Mouse (Mus musculus) myocyte (in vitro differentiated cells): Measurements from ENCODE around the gene D11Wsu47e.

ENCODE experiments used
- MAX ChIP-seq: IDR thresholded peaks from one replicate; pipeline ENCODE4 v1.6.1; 2011; ENCODE audit warnings: low read depth, mild to moderate bottlenecking, control low read depth
- MYOD1 ChIP-seq, 3 experiments: IDR thresholded peaks; one replicate each; pipeline ENCODE4 v1.6.1; 2011; ENCODE audit warnings: control low read depth in 2 of 3, low read depth in 2 of 3, mild to moderate bottlenecking in 2 of 3, moderate library complexity in 1 of 3; ENCODE audit not compliant: insufficient read length in 2 of 3, control insufficient read depth in 1 of 3
- MYOG ChIP-seq, 3 experiments: IDR thresholded peaks; one replicate each; pipeline ENCODE4 v1.6.1; 2011; ENCODE audit warnings: control low read depth in 2 of 3, low read depth in 2 of 3, mild to moderate bottlenecking in 2 of 3; ENCODE audit not compliant: insufficient read length in 2 of 3, control insufficient read depth in 1 of 3, insufficient read depth in 1 of 3
- POLR2A ChIP-seq: IDR thresholded peaks from one replicate; pipeline ENCODE4 v1.6.1; 2011; ENCODE audit warnings: low read depth, mild to moderate bottlenecking, control low read depth, moderate library complexity; ENCODE audit not compliant: insufficient read length
- REST ChIP-seq: IDR thresholded peaks from one replicate; pipeline ENCODE4 v1.6.1; 2011; ENCODE audit warnings: mild to moderate bottlenecking, control low read depth, moderate library complexity; ENCODE audit not compliant: insufficient read depth, insufficient read length

DNA sequence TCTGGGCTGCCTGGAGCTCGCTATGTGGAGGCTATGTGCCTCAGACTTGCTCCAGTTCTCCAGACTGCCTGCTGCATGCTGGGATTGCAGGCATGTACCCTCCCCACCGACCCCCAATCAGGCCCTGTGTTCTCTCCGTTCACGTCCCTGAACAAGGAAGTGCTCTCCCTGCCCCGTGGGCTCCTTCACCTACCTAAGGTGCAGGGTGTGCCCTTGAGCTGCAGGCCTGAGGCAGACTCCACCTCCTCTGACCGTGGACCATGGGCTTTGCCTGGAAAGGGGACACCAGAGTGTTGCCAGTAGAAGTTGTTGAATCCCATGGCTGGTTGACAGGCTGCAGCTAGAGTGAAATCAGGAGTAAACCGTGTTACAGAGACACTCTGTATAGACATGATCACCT, 15.4 kb downstream of the D11Wsu47e start:
- no peak for TF ChIP-seq MYOG (IDR thresholded peaks at IDR 0.05; ENCODE audit: control insufficient read depth in 1 of 3, insufficient read depth in 1 of 3, insufficient read length in 2 of 3, low read depth in 2 of 3)
- TF ChIP-seq POLR2A = no peak
- no peak for TF ChIP-seq REST
- TF ChIP-seq MYOD1 (IDR thresholded peaks at IDR 0.05; ENCODE audit: control insufficient read depth in 1 of 3, insufficient read length in 2 of 3, low read depth in 2 of 3) = no peak
- no peak for TF ChIP-seq MAX
